Mouse (Mus musculus): ENCODE measurements around the gene Nlrp3. TPM values are rescaled to one million over a fixed set of nuclear protein-coding genes. Genes with fewer than 3 reads are reported as not detected.

Nlrp3 gene
- polyA plus RNA-seq (2012; fragmentation: generic; extraction: Trizol) = under 1 TPM; under 0.01 to 0.07 TPM

DNA sequence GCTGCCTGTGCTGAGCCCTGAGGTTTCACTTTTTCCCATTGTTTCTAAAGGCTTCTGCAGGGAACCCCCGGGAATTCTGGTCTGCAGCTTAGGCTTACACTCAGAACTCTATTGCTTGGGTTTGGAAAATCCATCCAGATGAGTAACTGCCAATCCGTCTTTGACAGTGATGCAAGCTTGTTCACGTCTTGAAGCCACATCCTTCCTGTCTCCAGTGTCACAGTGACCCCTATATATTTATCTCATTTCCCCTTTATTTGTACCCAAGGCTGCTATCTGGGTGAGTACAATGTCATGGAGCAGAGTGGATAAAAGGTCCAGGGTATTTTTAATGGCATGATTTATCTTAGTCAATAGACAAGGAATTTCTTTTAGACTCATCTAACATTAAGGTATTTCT lies at the start of gene Nlrp3:
TSS of gene Nlrp3 (plus strand) at position 245 of the 400 bp plus-strand sequence.

DNA sequence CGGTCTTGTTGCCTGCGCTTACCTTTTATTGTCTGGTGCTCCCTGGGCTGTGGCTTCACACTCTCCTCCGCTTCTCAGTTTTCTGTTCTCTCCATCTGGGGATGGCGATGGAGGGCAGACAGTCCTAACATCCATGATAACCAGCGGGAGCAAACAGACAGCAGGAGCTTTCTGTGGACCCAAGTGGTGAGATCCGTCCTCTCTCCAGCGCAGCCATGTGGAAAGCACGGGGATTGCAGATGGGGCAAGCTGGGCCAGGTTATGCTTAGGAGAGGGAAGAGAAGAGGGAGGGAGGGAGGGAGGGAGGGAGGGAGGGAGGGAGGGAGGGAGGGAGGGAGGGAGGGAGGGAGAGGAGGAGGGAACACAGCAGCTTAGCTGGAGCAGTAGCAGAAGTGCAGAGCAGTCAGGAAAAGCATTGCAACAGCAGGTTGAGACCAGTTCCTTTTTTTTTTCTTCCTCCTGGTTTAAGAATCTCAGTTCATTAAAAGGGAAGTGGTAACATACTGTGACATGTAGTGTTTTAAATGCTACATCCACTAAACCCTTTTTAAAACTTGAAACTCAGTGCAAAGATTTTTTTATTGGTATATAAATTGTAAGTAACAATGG lies 14.8 kb upstream of the Nlrp3 start, which contains the start of gene Zkscan17:
TSS of gene Zkscan17 (minus strand) at position 280 of the 609 bp plus-strand sequence.

DNA sequence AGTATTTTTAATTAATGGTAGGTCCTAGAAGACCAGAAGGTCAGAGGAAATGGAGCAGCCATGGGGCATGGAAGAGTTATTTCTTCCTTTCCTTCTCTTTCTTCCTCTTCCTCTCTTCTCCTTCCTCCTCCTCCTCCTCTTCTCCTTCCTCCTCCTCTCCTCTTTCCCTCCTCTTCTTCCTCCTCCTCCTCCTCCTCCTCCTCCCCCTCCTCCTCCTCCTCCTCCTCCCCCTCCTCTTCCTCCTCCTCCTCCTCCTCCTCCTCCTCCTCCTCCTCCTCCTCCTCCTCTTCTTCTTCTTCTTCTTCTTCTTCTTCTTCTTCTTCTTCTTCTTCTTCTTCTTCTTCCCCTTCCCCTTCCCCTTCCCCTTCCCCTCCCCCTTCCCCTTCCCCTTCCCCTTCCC lies 34.8 kb downstream of the Nlrp3 start, which contains the start of gene Olfr222:
TSS of gene Olfr222 (minus strand) at position 101 of the 400 bp plus-strand sequence.

DNA sequence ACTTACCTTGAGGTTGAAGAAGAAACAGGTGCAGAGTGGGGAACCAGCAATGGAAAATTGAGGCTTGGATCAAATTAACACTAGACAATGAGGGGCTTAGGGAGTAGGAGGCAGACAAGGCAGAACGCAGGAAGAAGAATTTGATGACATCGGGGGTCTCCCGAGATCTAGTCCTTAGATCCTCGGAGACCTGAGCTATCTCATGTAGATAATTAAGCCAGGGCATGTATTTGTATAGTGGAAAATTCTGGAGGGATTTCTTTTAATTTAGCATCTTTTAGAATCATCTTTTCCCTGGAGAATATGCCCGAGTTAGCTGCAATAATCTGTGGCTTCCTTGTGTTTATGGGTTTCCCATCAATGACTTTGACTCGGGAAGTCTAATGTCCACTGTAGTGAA lies 51.8 kb downstream of the Nlrp3 start, which contains the start of gene Olfr223:
TSS of gene Olfr223 (minus strand) at position 101 of the 400 bp plus-strand sequence.

Other genes starting within 250 kb of the Nlrp3 start
- gene Wnt9a, start 234.6 kb upstream of the Nlrp3 start, polyA plus RNA-seq (2012; fragmentation: generic; extraction: Trizol) = under 1 TPM; 0.29 to 0.68 TPM
- under 1 TPM in 1 of 2 experiments, not detected in 1; 0.04 TPM for gene Prss38, start 165.9 kb upstream of the Nlrp3 start, polyA plus RNA-seq (2012; fragmentation: generic; extraction: Trizol)
- 1 to 10 TPM; 1.1 to 2.9 TPM for gene Jmjd4, start 91.5 kb upstream of the Nlrp3 start, polyA plus RNA-seq (2012; fragmentation: generic; extraction: Trizol)
- 10 to 100 TPM; 49.2 to 76.4 TPM for gene Snap47, start 90.4 kb upstream of the Nlrp3 start, polyA plus RNA-seq (2012; fragmentation: generic; extraction: Trizol)
- 1 to 10 TPM in 1 of 2 experiments, under 1 TPM in 1; 0.06 to 2.0 TPM for gene Zfp867, start 69.1 kb upstream of the Nlrp3 start, polyA plus RNA-seq (2012; fragmentation: generic; extraction: Trizol)
- gene Zkscan17, start 14.8 kb upstream of the Nlrp3 start, polyA plus RNA-seq (2012; fragmentation: generic; extraction: Trizol) = 10 to 100 TPM; 13.4 to 32.4 TPM
- not detected for gene Olfr222, start 34.7 kb downstream of the Nlrp3 start, polyA plus RNA-seq (2012; fragmentation: generic; extraction: Trizol)
- gene Olfr223, start 51.7 kb downstream of the Nlrp3 start, polyA plus RNA-seq (2012; fragmentation: generic; extraction: Trizol) = not detected
- 100 to 1,000 TPM; 178 to 183 TPM for gene Mprip, start 119.7 kb downstream of the Nlrp3 start, polyA plus RNA-seq (2012; fragmentation: generic; extraction: Trizol)
- gene Pld6, start 246.1 kb downstream of the Nlrp3 start, polyA plus RNA-seq (2012; fragmentation: generic; extraction: Trizol) = under 1 TPM in 1 of 2 experiments, not detected in 1; 0.07 TPM